Mouse (Mus musculus): ENCODE results near the gene Ptcd1.
"Not testable (repeated sequence)": the region's sequence is repeated elsewhere in the genome, so short reads cannot be mapped to it uniquely, and the experiment has no call there.

Gene Ptcd1

DNA sequence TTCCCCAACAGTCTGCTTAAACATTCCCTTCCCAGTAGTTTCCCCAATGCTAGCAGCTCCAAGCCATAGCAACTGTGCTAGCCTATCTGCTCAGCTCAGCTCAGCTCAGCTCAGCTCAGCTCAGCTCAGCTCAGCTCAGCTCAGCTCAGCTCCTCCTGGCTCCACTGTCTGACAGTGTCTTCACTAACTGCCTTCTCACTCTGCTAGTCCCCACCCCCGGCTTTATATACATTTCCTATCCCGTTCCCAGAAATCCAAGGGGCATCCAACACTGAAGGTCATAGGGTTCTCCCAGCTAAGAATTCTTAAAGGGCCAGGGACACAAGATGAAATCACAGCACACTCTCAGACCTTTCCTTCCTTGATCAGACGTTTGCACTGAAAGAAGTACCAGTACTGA, 2.2 kb downstream of the Ptcd1 start:
- DNase-seq (ENCODE audit: low spot score in 2 of 2), result no peak

- no peak for DNase-seq (ENCODE audit: low spot score in 2 of 2)
These were observed 5.5 kb downstream of the Ptcd1 start for GRCm38 (mm10) chr5:145161361-145161760.

GRCm38 (mm10) chr5:145152690-145153089, 14.2 kb downstream of the Ptcd1 start:
- no peak for DNase-seq (ENCODE audit: low spot score in 2 of 2)

GRCm38 (mm10) chr5:145149294-145149693, 17.6 kb downstream of the Ptcd1 start:
- DNase-seq (ENCODE audit: low spot score in 2 of 2), result no peak

- DNase-seq (ENCODE audit: low spot score in 2 of 2), result no peak
These were observed 19.2 kb downstream of the Ptcd1 start for GRCm38 (mm10) chr5:145147748-145148147.

- peak in 1 of 2 experiments; percentile 20 for DNase-seq (ENCODE audit: low spot score in 2 of 2)
These were observed 26.3 kb downstream of the Ptcd1 start for GRCm38 (mm10) chr5:145140611-145141010.

DNA sequence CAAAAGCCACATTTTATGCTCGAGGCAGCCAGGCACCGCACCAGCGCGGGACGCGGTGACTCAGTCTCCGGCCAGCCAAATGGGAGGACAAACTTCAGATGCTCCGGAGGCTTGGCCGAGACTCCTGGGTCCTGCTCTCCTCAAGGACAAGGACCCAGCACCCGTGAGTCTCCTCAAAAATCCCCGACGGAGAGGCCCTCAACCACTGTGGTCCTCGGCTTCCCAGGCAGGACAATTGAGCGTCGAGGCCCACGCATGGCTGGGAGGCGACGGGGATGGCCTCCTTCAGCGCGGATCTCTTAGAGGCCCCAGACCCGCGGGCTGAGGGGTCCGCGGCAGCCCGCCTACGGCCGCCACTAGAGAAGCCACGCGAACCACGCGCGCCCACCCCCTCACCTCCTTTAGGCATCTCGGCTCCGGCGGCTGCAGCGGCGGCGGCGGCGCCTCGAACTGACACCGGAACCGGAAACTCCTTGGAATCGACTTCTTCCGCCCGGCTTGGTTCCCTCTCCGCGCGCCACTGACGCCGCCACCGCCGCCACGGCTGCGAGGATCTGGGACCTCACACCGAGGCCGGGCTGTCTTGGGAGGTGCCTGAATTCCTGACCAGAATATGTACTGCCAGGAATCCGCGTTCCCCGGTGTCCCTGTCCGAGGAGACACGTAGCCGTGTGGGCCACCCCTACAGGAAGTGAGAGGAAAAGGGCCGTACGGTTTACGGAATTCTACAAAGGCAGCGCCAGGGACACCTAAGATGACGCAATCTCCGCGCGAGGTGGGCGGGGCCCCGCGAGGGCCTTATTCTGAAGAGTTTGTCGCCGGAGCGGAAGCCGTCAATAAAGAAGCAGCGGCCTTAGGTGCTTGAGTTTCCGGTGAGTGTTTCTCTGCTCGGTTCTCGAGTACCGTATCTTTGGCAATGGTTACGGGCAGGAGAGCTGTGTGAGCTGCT, 27.1 kb downstream of the Ptcd1 start, which contains the start of the genes Pdap1 and Bud31:
Pdap1 (minus strand) TSS at position 668 of the 949 bp plus-strand sequence.
Bud31 (plus strand) TSS at position 792 of the 949 bp plus-strand sequence.
- DNase-seq (ENCODE audit: low spot score in 2 of 2), result peak; percentile 91 to 92

GRCm38 (mm10) chr5:145138836-145139235, 28.1 kb downstream of the Ptcd1 start:
- no peak for DNase-seq (ENCODE audit: low spot score in 2 of 2)

- not testable (repeated sequence) for DNase-seq (ENCODE audit: low spot score in 2 of 2)
These were observed 33.6 kb downstream of the Ptcd1 start for GRCm38 (mm10) chr5:145133275-145133674.

GRCm38 (mm10) chr5:145130995-145131394, 35.9 kb downstream of the Ptcd1 start:
- DNase-seq (ENCODE audit: low spot score in 2 of 2), result no peak

DNA sequence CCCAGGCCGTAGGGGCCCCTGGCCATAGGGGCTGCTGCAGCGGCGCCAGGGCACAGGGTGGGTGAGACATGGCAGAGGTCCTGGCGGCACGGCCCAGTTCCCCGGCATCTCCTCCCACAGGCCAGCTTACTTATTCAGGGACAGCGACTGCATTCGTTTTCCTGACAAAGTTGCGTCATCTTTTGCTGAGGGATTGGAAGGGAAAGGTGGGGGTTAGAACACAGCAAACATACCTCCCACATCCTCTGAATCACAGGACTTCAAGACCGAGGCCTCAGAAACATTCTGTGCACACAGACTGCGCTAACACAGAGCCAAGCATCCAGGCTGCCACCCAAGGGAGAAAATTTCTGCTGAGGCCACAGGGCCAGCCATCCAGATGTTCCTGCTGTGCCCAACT, 36.7 kb downstream of the Ptcd1 start:
- DNase-seq (ENCODE audit: low spot score in 2 of 2), result no peak

DNA sequence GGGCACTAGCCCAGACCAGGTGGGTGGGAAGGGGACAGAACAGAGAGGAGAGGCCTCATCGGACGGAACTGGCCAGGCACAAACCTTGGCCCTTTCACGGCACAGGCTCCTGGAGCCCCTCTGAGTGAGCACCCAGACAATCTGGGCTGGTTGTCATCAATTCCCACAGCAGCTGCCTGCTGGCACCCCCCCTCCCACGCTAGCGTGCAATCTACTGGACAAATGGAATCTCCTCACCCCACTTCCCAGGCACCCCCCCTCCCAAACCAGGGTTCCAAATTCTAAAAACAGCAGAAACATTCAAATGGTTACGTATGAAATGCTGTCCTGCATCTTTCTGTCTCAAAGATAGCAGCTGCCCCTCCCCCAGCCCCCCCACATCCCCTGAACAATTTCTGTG, 37.1 kb downstream of the Ptcd1 start:
- not testable (repeated sequence) for DNase-seq (ENCODE audit: low spot score in 2 of 2)

DNA sequence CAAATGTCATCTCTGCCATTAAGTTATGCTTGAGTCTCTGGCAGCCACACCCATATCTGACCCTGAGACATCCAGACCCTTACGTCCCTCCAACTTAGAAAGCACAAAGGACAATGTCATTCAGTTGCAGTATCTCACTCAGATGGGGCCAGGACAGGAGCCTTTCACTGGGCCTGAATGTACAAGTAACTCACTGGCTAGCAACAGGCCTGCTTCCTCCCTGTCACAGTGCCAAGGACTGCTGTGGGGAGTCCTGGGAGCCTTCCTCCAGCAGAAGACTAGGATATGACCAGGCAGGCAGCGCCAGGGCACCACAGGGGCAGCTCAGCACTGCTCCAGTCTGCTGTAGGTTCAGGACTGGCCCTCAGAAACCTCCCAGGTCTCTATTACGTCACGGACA, 37.8 kb downstream of the Ptcd1 start:
- DNase-seq (ENCODE audit: low spot score in 2 of 2), result no peak

DNA sequence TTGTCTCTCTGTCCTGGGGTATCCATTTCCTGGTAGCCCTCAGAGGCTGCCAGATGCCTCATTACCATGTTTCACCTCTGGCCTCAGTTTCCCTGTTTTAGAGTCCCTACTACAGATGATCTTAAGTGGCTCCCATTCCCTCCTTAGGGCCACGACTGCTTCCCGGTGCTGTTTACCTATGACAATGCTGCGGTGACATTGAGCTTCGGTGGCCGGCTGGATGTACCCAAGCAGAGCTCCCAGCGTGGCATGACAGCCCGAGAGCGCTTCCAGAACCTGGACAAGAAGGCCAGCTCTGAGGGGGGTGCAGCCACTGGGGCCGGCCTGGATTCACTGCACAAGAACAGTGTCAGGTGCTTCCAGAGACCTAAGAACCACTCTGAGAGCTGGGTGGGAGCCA, 40.3 kb downstream of the Ptcd1 start:
- no peak for DNase-seq (ENCODE audit: low spot score in 2 of 2)

DNA sequence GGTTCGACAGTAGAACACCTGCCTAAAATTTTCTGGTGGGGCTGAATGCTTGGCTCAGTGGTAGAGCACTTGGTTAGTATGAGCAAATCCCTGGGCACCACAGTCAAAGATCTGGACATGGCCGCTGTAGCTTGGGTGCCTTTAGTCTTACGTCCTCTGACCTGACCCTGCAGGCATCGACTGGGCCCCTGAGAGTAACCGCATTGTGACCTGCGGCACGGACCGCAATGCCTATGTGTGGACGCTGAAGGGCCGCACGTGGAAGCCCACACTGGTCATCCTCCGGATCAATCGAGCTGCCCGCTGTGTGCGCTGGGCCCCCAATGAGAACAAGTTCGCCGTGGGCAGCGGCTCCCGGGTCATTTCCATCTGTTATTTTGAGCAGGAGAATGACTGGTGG, 43.5 kb downstream of the Ptcd1 start:
- no peak for DNase-seq (ENCODE audit: low spot score in 2 of 2)

DNA sequence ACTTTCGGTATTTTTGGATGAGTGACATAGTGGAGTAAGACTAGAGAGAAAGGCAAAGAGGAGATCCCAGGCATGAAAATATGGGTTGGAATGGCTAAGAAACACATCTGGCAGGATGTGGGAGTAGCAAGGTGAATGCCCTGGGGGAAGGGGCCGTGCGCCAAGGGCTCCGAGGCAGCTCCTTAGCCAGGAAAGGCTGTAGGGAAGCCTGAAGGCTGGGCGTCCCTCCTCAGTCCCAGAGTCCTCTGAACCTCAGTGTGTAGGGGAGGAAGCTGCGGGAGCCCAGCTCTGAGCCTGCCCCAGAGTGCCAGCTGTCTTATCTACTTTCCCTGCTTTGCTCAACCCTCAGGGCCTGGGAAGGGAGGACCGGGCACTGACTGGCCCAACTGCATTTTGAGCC, 46.0 kb downstream of the Ptcd1 start:
- no peak for DNase-seq (ENCODE audit: low spot score in 2 of 2)

- DNase-seq (ENCODE audit: low spot score in 2 of 2), result no peak
These were observed 47.5 kb downstream of the Ptcd1 start for GRCm38 (mm10) chr5:145119385-145119784.

GRCm38 (mm10) chr5:145118461-145118860, 48.4 kb downstream of the Ptcd1 start:
- DNase-seq (ENCODE audit: low spot score in 2 of 2), result no peak

- DNase-seq (ENCODE audit: low spot score in 2 of 2), result no peak
These were observed 48.9 kb downstream of the Ptcd1 start for GRCm38 (mm10) chr5:145118005-145118404.

DNA sequence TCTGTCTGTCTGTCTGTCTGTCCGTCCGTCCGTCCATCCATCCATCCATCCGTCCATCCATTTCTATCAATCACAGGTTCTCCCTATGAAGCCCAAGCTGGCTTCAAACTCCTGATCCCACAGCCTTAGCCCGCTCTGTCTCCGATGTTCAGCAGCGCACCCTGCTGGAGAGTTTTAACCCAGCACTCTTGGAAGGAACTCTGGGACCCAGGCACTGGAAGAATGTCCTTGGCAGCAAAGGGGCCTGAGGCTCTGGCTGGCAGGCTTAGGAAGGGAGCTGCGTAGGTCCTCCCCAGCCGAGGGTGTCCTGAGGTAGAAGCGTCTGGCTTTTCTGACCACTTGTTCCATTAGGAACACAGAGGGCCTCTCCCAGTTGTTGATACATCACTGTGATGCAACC, 50.0 kb downstream of the Ptcd1 start:
- DNase-seq (ENCODE audit: low spot score in 2 of 2), result peak; percentile 30 to 51

GRCm38 (mm10) chr5:145116316-145116715, 50.6 kb downstream of the Ptcd1 start:
- DNase-seq (ENCODE audit: low spot score in 2 of 2), result peak; percentile 63 to 71

DNA sequence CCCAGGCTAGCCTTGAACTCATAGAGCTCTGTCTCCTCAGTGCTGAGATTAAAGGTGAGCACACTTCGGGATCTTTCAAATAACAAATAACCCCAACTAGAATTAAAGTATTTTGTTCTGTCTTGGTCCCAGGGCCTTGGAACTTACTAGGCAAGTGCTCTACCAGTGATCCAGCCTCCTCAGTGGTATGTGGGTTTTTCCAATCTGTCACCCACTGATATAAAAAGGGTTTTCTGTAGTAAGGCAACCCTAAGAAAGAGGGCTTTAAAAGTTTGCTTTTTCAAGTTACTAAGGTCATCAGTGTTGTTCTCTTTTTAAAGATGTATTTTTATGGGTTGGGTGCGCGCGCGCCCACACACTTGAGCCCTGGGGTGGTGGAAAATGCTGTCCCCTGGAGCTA, 51.2 kb downstream of the Ptcd1 start:
- DNase-seq (ENCODE audit: low spot score in 2 of 2), result no peak

All from spleen, postnatal 36 days (tissue).